Mouse (Mus musculus): ENCODE results near the gene Klk9. TPM values are rescaled to one million over a fixed set of nuclear protein-coding genes. Genes with fewer than 3 reads are reported as not detected.
A peak's percentile ranks its signal among the peaks of the same experiment; 100 is the strongest.

Gene Klk9
- polyA plus RNA-seq, 1 experiment from 2014 or later = not detected

DNA sequence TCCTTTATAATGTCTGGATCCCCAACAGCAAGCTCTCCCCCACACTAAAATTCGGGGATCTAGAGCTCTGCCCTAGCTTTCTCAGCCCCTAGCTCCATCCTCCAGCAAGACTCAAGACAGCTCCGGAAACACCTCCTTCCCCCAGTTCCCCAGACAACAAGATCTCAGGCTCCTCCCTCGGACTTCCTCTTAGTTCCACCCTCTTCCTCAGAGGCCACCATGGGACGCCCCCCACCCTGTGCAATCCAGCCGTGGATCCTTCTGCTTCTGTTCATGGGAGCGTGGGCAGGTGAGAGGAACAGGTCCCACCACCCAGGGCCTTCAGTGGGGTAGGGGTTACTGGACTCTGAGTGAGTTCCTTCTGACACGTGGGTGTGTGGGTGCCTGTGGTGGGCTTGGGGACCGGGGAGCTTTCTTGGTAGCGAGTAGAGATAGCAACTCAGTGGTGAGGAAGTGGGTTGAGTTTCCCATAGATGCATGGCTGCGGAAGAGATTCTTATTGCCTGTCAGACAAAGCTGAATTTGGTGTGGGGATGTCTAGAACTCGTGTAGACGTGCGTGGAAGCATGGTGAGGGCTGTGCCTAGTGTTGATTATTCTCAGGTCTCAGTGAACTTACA, 6.3 kb downstream of the Klk9 start:
- Histone ChIP-seq H3K27ac (replicated peaks) (no peak overlapping the region), H3K36me3 (no peaks in the 10 kb centered on the region), H3K27me3 (peaks cover 49% of the 10 kb centered on the region), H3K9me3 (no peaks in the 10 kb centered on the region), H3K4me3 (peak overlapping the region; percentile 41), H3K4me1 (replicated peaks) (peaks cover 17% of the 10 kb centered on the region), H3K4me2 (peak overlapping the region; percentile 63), H3K9ac (no peak overlapping the region; the same call in 1 of the 2 replicates)
- ATAC-seq (ENCODE audit: low read depth) = 0 out of 2 replicates have a peak, but pooled peaks have one; percentile 44
- 39% methylated on average over 13 of the region's 13 CpGs for WGBS

DNA sequence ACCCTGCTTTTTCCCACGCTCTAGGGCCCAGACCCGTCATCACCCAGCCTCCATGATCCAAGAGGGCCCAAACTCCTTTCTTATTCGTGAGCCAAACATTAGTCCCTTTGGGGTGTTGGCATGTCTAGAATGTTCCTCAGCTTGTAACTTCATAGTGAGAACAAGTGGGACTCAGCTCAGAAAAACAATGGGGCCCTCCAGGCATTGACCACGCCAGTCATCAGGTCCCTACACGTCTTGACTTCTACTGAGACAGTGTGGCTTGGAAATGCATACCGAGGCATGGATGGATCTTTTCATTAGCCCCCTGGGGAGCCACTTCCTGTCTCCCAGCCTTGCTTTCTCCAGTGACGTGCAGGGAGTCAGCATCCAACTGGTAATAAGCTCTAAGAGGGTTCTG, 8.2 kb downstream of the Klk9 start:
- H3K27ac ChIP-seq (replicated peaks) = no peak overlapping the region
- H3K9ac ChIP-seq = no peak overlapping the region
- no peaks in the 10 kb centered on the region for H3K36me3 ChIP-seq
- H3K27me3 ChIP-seq = peaks cover 39% of the 10 kb centered on the region
- H3K4me3 ChIP-seq = no peak overlapping the region
- WGBS = 74% methylated on average over 7 of the region's 7 CpGs
- H3K4me1 ChIP-seq (replicated peaks) = peaks cover 17% of the 10 kb centered on the region
- H3K9me3 ChIP-seq = no peaks in the 10 kb centered on the region
- ATAC-seq (ENCODE audit: low read depth) = no peak
- no peak overlapping the region for H3K4me2 ChIP-seq

DNA sequence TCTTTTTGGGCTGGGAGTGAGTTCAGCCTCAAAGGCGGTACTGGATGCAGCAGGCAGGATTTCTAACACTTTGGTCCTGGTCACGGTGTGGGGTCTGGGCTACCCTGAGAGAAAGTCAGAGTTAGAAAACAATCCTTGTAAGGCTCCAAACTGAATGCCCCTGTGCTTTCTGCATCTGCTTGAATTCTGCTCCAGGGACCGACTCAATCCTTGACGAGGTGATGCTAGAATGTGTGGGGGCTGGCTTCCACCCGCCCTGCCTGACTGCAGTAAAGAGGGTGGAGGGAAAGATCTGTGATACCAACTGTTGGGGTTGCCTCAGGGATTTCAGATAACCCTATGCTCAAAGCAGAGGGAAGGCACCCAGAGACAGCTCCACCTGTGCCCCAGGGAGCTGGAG, 19.3 kb downstream of the Klk9 start, which contains the start of gene Klk7:
Gene Klk7, plus strand, starts transcription at position 301 of the 400 bp plus-strand sequence.
- no peak for ATAC-seq (ENCODE audit: low read depth)

DNA sequence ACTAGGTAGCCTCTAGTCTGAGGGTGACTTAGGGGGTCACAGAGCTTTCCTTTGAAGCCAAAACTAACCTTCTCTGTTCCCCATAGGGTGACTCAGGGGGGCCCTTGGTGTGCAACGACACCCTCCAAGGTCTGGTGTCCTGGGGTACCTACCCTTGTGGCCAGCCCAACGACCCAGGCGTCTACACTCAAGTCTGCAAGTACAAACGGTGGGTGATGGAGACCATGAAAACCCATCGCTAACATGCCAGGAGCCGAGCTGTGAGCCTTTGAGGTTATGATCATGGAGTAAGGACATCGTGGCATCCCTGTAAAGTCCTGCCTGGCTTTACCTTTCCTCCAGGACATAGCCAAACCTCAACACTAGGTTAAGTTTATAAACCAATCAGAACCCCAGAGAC, 23.5 kb downstream of the Klk9 start:
- no peak overlapping the region for H3K4me3 ChIP-seq
- H3K27me3 ChIP-seq = no peaks in the 10 kb centered on the region
- H3K27ac ChIP-seq (replicated peaks) = no peak overlapping the region
- H3K4me1 ChIP-seq (replicated peaks) = no peaks in the 10 kb centered on the region
- no peak for ATAC-seq (ENCODE audit: low read depth)
- WGBS = 89% methylated on average over 7 of the region's 7 CpGs
- no peaks in the 10 kb centered on the region for H3K9me3 ChIP-seq
- H3K4me2 ChIP-seq = no peak overlapping the region
- no peak overlapping the region for H3K9ac ChIP-seq
- H3K36me3 ChIP-seq = no peaks in the 10 kb centered on the region

More for the DNA sequence above, 19.3 kb downstream of the Klk9 start, which contains the start of gene Klk7:
- no peak within 1 kb of the TSS for H3K9ac ChIP-seq
- H3K4me2 ChIP-seq = no peak within 1 kb of the TSS
- H3K9me3 ChIP-seq = no peaks in the 10 kb centered on the region
- no peaks in the 10 kb centered on the region for H3K27me3 ChIP-seq
- H3K4me3 ChIP-seq = no peak within 1 kb of the TSS
- no peak within 1 kb of the TSS for H3K27ac ChIP-seq (replicated peaks)
- H3K36me3 ChIP-seq = no peaks in the 10 kb centered on the region
- H3K4me1 ChIP-seq (replicated peaks) = no peaks in the 10 kb centered on the region
- WGBS = 62% methylated on average over 5 of the region's 5 CpGs

DNA sequence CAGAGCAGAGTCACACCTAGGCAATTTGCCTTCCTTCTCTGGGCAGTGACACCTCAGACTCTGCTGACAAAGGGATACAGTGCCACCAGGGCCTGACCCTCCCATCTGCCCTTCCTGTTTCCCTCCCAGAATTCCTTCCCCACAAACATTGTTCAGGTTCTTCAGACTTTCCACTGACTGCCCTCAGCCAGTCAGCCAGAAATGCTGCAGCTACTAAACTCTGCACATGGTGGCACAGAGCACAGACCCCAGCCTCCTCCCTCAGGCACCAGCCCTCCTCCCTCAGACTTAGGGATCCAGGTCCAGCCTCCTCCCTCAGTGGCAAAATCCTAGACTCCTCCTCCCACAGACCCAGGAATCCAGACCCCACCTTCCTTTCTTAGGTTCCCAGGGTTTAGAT, 25.1 kb downstream of the Klk9 start:
- no peak for ATAC-seq (ENCODE audit: low read depth)
- no peak overlapping the region for H3K9ac ChIP-seq
- H3K4me3 ChIP-seq = no peak overlapping the region
- H3K36me3 ChIP-seq = no peaks in the 10 kb centered on the region
- no peaks in the 10 kb centered on the region for H3K27me3 ChIP-seq
- H3K4me1 ChIP-seq (replicated peaks) = no peaks in the 10 kb centered on the region
- H3K4me2 ChIP-seq = no peak overlapping the region
- H3K27ac ChIP-seq (replicated peaks) = no peak overlapping the region
- no peaks in the 10 kb centered on the region for H3K9me3 ChIP-seq

DNA sequence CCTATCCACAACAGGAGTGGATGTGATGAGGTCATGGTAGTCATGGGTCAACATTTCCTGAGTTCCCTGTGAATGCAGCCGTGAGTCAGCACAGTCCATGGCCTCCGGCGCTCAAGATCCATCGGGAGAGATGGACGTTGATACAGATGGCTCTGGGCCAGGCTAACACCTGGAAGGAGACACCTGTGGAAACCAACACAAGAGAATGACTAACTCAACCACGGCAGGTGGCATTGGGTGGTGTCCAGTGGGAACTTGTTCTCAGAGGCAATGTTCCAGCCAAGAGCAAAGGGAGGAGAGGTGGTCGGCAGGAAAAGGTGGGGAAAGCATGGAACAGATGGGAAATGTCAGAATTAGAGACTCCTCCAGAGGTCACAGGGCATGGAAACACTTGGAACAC, 29.9 kb downstream of the Klk9 start:
- WGBS = 93% methylated on average over 7 of the region's 7 CpGs
- H3K9ac ChIP-seq = no peak overlapping the region
- H3K9me3 ChIP-seq = no peaks in the 10 kb centered on the region
- ATAC-seq (ENCODE audit: low read depth) = no peak
- H3K27me3 ChIP-seq = no peaks in the 10 kb centered on the region
- no peaks in the 10 kb centered on the region for H3K4me1 ChIP-seq (replicated peaks)
- H3K4me2 ChIP-seq = no peak overlapping the region
- H3K36me3 ChIP-seq = no peaks in the 10 kb centered on the region
- H3K27ac ChIP-seq (replicated peaks) = no peak overlapping the region
- no peak overlapping the region for H3K4me3 ChIP-seq

DNA sequence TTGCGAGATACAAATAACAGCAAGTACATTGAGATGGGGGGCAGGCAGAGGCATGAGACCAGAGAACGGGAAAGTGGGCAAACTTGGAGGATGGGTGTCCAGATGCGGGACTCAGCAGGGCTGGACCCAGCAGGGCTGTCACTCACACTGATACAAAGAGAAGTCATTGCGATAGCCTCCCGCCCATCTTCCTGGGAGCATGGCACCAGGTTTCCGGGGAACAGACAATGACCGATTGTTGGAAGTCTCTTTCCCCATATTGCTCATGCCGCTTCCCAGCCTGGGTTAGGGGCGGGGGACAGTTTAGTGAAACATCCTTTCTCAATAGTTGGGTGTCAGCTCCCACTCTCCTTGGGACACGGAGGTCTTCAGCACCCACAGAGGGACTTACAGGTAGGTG, 32.5 kb downstream of the Klk9 start, which contains the start of gene Klk6:
Gene Klk6, plus strand, starts transcription at position 301 of the 400 bp plus-strand sequence.
- Histone ChIP-seq H3K9ac (no peak within 1 kb of the TSS), H3K36me3 (no peaks in the 10 kb centered on the region), H3K4me2 (no peak within 1 kb of the TSS), H3K4me1 (replicated peaks) (no peaks in the 10 kb centered on the region), H3K4me3 (no peak within 1 kb of the TSS), H3K27ac (replicated peaks) (no peak within 1 kb of the TSS), H3K27me3 (no peaks in the 10 kb centered on the region), H3K9me3 (no peaks in the 10 kb centered on the region)
- ATAC-seq (ENCODE audit: low read depth) = no peak
- WGBS = 76% methylated on average over 10 of the region's 10 CpGs

DNA sequence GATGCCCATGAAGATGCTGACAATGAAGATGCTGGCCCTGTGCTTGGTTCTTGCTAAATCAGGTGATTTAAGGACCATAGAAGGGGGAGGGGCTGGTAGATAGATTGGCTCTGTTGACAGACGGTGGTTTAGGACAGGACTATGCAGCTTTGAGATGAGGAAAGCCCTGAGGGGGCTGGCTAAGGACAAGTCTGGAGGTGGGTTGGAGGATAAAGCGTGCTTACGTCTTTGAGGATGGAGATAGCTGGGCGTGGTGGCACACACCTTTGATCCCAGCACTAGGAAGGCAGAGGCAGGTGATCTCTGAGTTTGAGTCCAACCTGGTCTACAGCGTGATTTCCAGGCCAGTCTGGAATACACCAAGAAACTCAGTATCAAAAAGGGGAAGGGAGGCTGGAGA, 34.4 kb downstream of the Klk9 start:
- Histone ChIP-seq H3K27ac (replicated peaks) (no peak overlapping the region), H3K27me3 (no peaks in the 10 kb centered on the region), H3K4me3 (no peak overlapping the region), H3K4me1 (replicated peaks) (no peaks in the 10 kb centered on the region), H3K9me3 (no peaks in the 10 kb centered on the region), H3K4me2 (no peak overlapping the region), H3K36me3 (no peaks in the 10 kb centered on the region), H3K9ac (no peak overlapping the region)
- 89% methylated on average over 5 of the region's 5 CpGs for WGBS
- no peak for ATAC-seq (ENCODE audit: low read depth)

DNA sequence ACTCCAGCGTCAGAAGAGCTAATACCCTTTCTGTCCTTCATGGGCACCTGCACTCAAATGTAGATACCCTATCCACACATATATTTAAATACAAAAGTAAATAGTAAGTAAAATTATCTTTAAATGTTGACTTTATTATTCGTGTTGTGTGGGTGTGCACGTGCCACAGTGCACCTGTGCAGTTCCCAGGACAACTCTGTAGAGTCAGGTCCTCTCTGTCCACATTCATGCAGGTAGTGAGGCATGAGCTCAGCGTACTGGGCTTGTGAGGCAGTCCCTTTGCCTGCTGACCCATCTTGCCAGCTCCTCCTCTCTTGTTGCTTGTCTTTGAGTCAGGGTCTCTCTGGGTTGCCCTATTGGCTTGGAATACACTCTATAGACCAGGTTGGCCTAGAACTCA, 36.0 kb downstream of the Klk9 start:
- Histone ChIP-seq H3K4me2 (no peak overlapping the region), H3K4me3 (no peak overlapping the region), H3K27me3 (no peaks in the 10 kb centered on the region), H3K27ac (replicated peaks) (no peak overlapping the region), H3K36me3 (no peaks in the 10 kb centered on the region), H3K9ac (no peak overlapping the region), H3K9me3 (no peaks in the 10 kb centered on the region), H3K4me1 (replicated peaks) (no peaks in the 10 kb centered on the region)
- ATAC-seq (ENCODE audit: low read depth) = no peak
- WGBS = 82% methylated on average over 4 of the region's 4 CpGs

DNA sequence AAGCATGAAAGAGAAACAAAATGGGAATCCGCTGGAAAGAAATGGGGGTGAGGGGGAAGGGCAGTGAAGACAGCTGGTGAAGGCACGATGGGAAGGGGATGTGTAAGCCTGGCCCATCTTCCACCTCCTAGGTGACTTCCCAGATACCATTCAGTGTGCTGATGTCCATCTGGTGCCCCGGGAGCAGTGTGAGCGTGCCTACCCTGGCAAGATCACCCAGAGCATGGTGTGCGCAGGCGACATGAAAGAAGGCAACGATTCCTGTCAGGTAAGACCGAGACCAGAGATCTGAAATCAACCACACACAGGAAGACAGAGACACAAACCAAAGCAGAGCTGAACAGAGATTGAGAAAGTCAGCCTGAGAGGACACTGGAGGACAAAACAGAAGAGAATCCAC, 37.3 kb downstream of the Klk9 start:
- Histone ChIP-seq H3K9ac (no peak overlapping the region), H3K4me2 (no peak overlapping the region), H3K36me3 (no peaks in the 10 kb centered on the region), H3K27me3 (no peaks in the 10 kb centered on the region), H3K4me3 (no peak overlapping the region), H3K4me1 (replicated peaks) (no peaks in the 10 kb centered on the region), H3K27ac (replicated peaks) (no peak overlapping the region), H3K9me3 (no peaks in the 10 kb centered on the region)
- WGBS = 92% methylated on average over 8 of the region's 8 CpGs
- ATAC-seq (ENCODE audit: low read depth) = no peak

DNA sequence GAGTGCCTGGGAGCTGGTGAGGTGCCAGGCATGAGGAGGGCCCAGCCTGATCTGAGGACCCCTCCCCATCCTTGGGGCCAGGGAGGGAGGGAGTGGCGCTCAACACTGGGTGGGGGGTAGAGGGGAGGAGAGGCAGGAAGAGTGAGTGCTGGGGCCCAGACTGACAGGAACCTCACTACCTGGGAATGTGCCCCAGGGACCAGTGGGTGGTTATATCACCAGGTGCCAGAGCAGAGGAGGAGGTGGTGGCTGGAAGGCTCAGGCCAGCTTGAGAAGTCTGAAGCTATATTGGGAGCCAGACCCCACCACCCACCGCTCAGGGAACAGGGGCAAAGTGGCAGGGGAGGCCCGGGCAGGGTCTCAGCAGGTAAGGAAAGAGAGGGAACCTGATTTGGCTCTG, 50.0 kb downstream of the Klk9 start, which contains the start of gene Klk5:
Gene Klk5, plus strand, starts transcription at position 271 of the 400 bp plus-strand sequence.
- no peaks in the 10 kb centered on the region for H3K36me3 ChIP-seq
- no peak within 1 kb of the TSS for H3K27ac ChIP-seq (replicated peaks)
- H3K9ac ChIP-seq = no peak within 1 kb of the TSS
- ATAC-seq (ENCODE audit: low read depth) = no peak
- no peaks in the 10 kb centered on the region for H3K27me3 ChIP-seq
- H3K9me3 ChIP-seq = no peaks in the 10 kb centered on the region
- H3K4me3 ChIP-seq = no peak within 1 kb of the TSS
- H3K4me2 ChIP-seq = no peak within 1 kb of the TSS
- no peaks in the 10 kb centered on the region for H3K4me1 ChIP-seq (replicated peaks)
- WGBS = 72% methylated on average over 3 of the region's 3 CpGs

DNA sequence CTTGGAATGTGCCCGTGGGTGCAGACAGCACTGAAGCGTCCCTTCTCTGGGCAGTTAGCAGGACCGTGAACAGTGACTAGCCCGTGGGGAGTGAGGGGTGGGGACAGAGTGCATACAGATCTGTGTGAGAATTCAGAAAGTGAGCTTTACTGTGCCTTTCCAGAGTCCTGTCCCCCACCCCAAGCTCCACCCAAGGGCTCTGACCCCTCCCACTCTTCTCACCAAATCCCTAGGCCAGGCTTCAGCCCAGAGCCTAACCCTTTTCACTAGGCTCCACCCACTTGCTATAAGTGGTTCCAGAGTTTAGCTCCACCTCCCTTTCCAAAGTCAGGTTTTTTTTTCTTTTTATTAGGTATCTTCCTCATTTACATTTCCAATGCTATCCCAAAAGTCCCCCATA, 52.1 kb downstream of the Klk9 start:
- no peaks in the 10 kb centered on the region for H3K36me3 ChIP-seq
- no peak overlapping the region for H3K4me3 ChIP-seq
- H3K9ac ChIP-seq = no peak overlapping the region
- H3K9me3 ChIP-seq = no peaks in the 10 kb centered on the region
- no peak overlapping the region for H3K4me2 ChIP-seq
- 93% methylated on average over 4 of the region's 4 CpGs for WGBS
- no peaks in the 10 kb centered on the region for H3K4me1 ChIP-seq (replicated peaks)
- no peaks in the 10 kb centered on the region for H3K27me3 ChIP-seq
- no peak for ATAC-seq (ENCODE audit: low read depth)
- no peak overlapping the region for H3K27ac ChIP-seq (replicated peaks)
